In the genomic region with DNA sequence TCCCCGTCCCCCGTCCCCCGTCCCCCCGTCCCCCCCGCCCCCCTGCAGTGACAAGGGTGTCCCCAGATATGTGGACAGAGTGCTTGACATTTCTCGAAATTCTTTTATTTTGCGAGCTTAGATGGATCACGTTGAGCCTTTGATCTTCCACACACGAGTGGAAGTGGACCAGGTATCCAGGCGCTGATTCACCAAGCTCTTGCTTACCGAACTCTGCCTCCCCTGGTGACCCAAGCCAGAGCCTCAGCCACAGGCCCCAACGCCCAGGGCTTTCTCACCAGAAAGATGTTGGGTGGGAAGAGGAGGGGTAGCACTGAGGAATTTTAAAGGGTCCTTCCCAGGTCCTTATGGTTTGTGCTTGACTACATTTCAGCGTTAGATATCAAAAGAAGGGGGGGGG, we compare ENCODE assay signal across 8 mouse cellular contexts. TPM values are rescaled to one million over a fixed set of nuclear protein-coding genes. Genes with fewer than 3 reads are reported as not detected.
DNase-seq lines count a peak whose midpoint lies in the region; ATAC-seq lines count a peak whose summit lies in the region.

No protein-coding gene starts in this region.

- ATAC-seq in hindbrain, embryonic 13.5 days (ENCODE audit: low FRiP score): peak; percentile 30
- ATAC-seq in midbrain, embryonic 13.5 days: peak; percentile 18; the same call in 1 of the 2 replicates
- no peak for ATAC-seq in erythroid progenitor cell, adult 5-6 weeks (replicated peaks; ENCODE audit: low FRiP score, poor library complexity, severe bottlenecking)
- no peak for ATAC-seq in monocyte, adult 5-6 weeks (replicated peaks; ENCODE audit: insufficient number of reproducible peaks, low FRiP score, low TSS enrichment, poor library complexity, severe bottlenecking)

- no peaks in the 10 kb centered on the region for H3K27me3 ChIP-seq in heart, embryonic 10.5 days (ENCODE audit: insufficient read depth, poor library complexity, severe bottlenecking)
- H3K27me3 ChIP-seq in hindbrain, embryonic 13.5 days: no peaks in the 10 kb centered on the region
- H3K27me3 ChIP-seq in midbrain, embryonic 13.5 days: no peaks in the 10 kb centered on the region

- intact Hi-C loops in heart, postnatal 36 days (cut with DNase I): loop anchor here (1.0 to 2.0 kb wide), 2 partner anchors 14 to 48 kb away; no protein-coding TSS in a partner anchor
- intact Hi-C loops in left cerebral cortex, postnatal 10 days (cut with DNase I): no loop called here

- no peak for DNase-seq in heart, embryonic 10.5 days (ENCODE audit: low spot score)
- no peak for DNase-seq in heart, postnatal 36 days
- peak; percentile 49 for DNase-seq in ZHBTc4 (ENCODE audit: low read depth, low spot score)
- no peak for DNase-seq in left cerebral cortex, postnatal 10 days (ENCODE audit: extremely low spot score in 1 of 2, low spot score in 2 of 2)

- H3K4me1 ChIP-seq in heart, embryonic 10.5 days: peaks cover 54% of the 10 kb centered on the region
- peaks cover 37% of the 10 kb centered on the region for H3K4me1 ChIP-seq in hindbrain, embryonic 13.5 days (replicated peaks)
- H3K4me1 ChIP-seq in midbrain, embryonic 13.5 days (replicated peaks): peaks cover 31% of the 10 kb centered on the region

- H3K9ac ChIP-seq in hindbrain, embryonic 13.5 days: peak overlapping the region; percentile 94; the same call in 1 of the 2 replicates
- H3K9ac ChIP-seq in midbrain, embryonic 13.5 days (replicated peaks): peak overlapping the region; percentile 95

- H3K4me2 ChIP-seq in hindbrain, embryonic 13.5 days: peak overlapping the region; percentile 89
- peak overlapping the region; percentile 80 for H3K4me2 ChIP-seq in midbrain, embryonic 13.5 days (replicated peaks)

- 9% methylated on average over 13 of the region's 13 CpGs for WGBS in heart, embryonic 10.5 days
- WGBS in hindbrain, embryonic 13.5 days: 10% methylated on average over 13 of the region's 13 CpGs
- 4% methylated on average over 13 of the region's 13 CpGs for WGBS in midbrain, embryonic 13.5 days

- H3K27ac ChIP-seq in heart, embryonic 10.5 days: peak overlapping the region; percentile 98
- H3K27ac ChIP-seq in hindbrain, embryonic 13.5 days: no peak overlapping the region
- H3K27ac ChIP-seq in midbrain, embryonic 13.5 days: peak overlapping the region; percentile 66; the same call in 1 of the 2 replicates

- peak overlapping the region; percentile 88 for H3K4me3 ChIP-seq in heart, embryonic 10.5 days
- H3K4me3 ChIP-seq in hindbrain, embryonic 13.5 days: peak overlapping the region; percentile 87
- peak overlapping the region; percentile 88 for H3K4me3 ChIP-seq in midbrain, embryonic 13.5 days (replicated peaks)

- no peaks in the 10 kb centered on the region for H3K9me3 ChIP-seq in heart, embryonic 10.5 days
- H3K9me3 ChIP-seq in hindbrain, embryonic 13.5 days: no peaks in the 10 kb centered on the region
- H3K9me3 ChIP-seq in midbrain, embryonic 13.5 days: no peaks in the 10 kb centered on the region

- peaks cover 15% of the 10 kb centered on the region for H3K36me3 ChIP-seq in heart, embryonic 10.5 days
- no peaks in the 10 kb centered on the region for H3K36me3 ChIP-seq in hindbrain, embryonic 13.5 days
- 0 out of 2 replicates have a peak, but pooled peaks cover 6% of the 10 kb centered on the region for H3K36me3 ChIP-seq in midbrain, embryonic 13.5 days

RNA-seq across cellular contexts. Expression of a gene that starts 0.6 kb away (rescaled TPM):
- polyA plus RNA-seq in heart, embryonic 10.5 days (2016; fragmentation: Nextera tagmentation; extraction: Ambion mirVana): 159 and 166 TPM in 2 replicates
- 10 to 100 TPM; 20.0 to 25.3 TPM for total RNA-seq in heart, postnatal 36 days (2021)
- polyA plus RNA-seq in hindbrain, embryonic 13.5 days (2015; fragmentation: Nextera tagmentation; extraction: Ambion mirVana): 80.0 and 81.9 TPM in 2 replicates
- polyA plus RNA-seq in midbrain, embryonic 13.5 days (2015; fragmentation: Nextera tagmentation; extraction: Ambion mirVana): 86.0 and 88.2 TPM in 2 replicates
- total RNA-seq in erythroid progenitor cell, adult 5-6 weeks (2015; ENCODE audit: low replicate concordance): 0.84 and 1.8 TPM in 2 replicates
- 0.68 and 2.7 TPM in 2 replicates for total RNA-seq in erythroid progenitor cell, adult 5-6 weeks (2017; ENCODE audit: low replicate concordance)
- total RNA-seq in left cerebral cortex, postnatal 10 days (2021): 10 to 100 TPM in 1 of 2 experiments, 1 to 10 TPM in 1; 9.8 to 10.7 TPM
- total RNA-seq in monocyte, adult 5-6 weeks (2017): 16.2 to 46.7 TPM (median 20.2 TPM) in 3 replicates

Comparison
In these comparisons a context has a peak if more than half of its experiments do, and no peak if none do; other contexts are left out.
1. ATAC-seq: peak in hindbrain, embryonic 13.5 days (single experiment) and midbrain, embryonic 13.5 days (single experiment); none in erythroid progenitor cell, adult 5-6 weeks (single experiment) and monocyte, adult 5-6 weeks (single experiment).
2. Peak in every context shown above with its lines, with median percentiles within 50 percentile points of each other: H3K4me3 ChIP-seq.